Mouse (Mus musculus): ENCODE measurements around the gene Rdh14. TPM values are rescaled to one million over a fixed set of nuclear protein-coding genes. Genes with fewer than 3 reads are reported as not detected.
A peak's percentile ranks its signal among the peaks of the same experiment; 100 is the strongest.

Rdh14 gene
- 43.5 and 43.9 TPM in 2 replicates for polyA plus RNA-seq (2015; fragmentation: Nextera tagmentation; extraction: Ambion mirVana)

DNA sequence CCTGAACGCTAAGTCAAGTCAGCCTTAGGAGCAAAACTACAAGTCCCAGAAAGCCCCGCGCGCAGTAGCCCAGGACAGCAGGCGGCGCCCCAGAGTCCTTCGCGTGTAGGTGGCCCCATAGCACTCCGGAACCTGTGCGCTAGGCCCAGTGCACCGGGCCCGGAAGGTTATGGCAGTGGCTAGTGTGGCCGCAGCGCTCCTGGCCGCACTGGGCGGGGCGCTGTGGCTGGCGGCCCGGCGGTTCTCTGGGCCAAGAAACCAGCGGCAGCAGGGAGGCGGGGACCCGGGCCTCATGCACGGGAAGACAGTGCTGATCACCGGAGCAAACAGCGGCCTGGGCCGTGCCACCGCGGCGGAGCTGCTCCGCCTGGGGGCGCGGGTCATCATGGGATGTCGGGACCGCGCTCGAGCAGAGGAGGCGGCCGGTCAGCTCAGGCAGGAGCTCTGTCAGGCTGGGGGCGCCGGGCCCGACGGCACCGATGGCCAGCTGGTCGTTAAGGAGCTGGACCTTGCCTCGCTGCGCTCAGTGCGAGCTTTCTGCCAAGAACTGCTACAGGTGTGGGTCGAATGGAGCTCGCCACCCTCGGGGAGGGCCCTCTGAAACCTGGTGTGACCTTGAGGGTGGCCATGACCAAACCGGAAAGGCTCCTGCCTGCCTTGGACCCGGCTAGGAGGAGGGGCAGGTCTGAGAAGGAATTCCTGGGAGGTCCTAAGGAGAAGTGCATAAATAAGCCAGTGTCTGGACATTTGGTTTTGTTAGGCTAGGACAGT, at the start of gene Rdh14:
Gene Rdh14, plus strand, starts transcription at position 102 of the 771 bp plus-strand sequence.
- under 1% methylated on average over 50 of the region's 53 CpGs for WGBS
- Histone ChIP-seq H3K4me2 (replicated peaks) (peak within 1 kb of the TSS; percentile 65), H3K4me3 (replicated peaks) (peak within 1 kb of the TSS; percentile 85), H3K27me3 (replicated peaks) (no peaks in the 10 kb centered on the region), H3K9me3 (no peaks in the 10 kb centered on the region), H3K36me3 (no peaks in the 10 kb centered on the region), H3K27ac (peak within 1 kb of the TSS; percentile 94), H3K9ac (peak within 1 kb of the TSS; percentile 95), H3K4me1 (replicated peaks) (no peaks in the 10 kb centered on the region; the same call in 1 of the 2 replicates)
- ATAC-seq, result peak; percentile 98

DNA sequence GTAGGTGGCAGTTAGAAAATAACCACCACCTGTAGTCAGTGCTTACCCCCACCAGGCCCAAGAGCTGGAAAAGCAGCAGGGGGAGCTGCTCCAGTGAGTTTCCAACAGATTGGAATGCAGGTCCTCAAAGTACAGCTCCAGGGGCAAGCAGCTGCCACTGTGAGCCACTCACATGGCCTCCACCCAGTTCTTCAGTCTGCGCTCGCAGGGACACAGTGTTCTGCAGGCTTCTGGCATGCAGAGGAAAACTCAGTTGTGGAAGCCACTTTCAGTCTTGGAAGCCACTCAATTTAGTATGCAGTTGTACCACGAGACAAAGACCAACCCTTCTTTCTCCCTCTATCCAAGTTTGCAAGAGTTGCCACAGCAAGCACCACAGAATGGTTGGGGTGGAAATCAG, 39.9 kb upstream of the Rdh14 start:
- H3K27ac ChIP-seq, result no peak overlapping the region
- no peak for ATAC-seq

DNA sequence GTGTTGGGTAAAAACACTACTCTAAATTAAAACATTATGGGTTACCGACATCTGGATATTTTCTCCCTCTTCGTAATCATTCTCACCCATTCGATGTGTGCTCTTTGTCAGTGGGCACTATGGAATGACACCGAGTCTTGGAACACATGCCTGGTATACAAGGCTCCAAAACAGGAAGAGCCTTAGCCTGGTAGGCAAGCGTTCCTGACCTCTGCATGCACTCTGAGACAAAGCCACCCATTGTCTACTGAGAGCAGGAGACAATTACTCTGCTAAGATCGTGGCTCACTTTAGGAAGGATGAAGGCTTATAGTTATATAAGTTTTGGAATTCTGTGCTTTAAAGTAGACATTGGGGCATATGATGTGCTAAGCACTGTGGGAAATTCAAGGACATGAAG, 32.8 kb upstream of the Rdh14 start:
- 46% methylated on average over 6 of the region's 6 CpGs for WGBS
- H3K4me2 ChIP-seq (replicated peaks), result no peak overlapping the region
- no peak overlapping the region for H3K4me3 ChIP-seq (replicated peaks)
- no peak overlapping the region for H3K9ac ChIP-seq
- no peaks in the 10 kb centered on the region for H3K36me3 ChIP-seq
- no peaks in the 10 kb centered on the region for H3K9me3 ChIP-seq
- no peak for ATAC-seq
- no peaks in the 10 kb centered on the region for H3K27me3 ChIP-seq (replicated peaks)
- no peaks in the 10 kb centered on the region for H3K4me1 ChIP-seq (replicated peaks)
- H3K27ac ChIP-seq, result no peak overlapping the region

More for the DNA sequence above, 39.9 kb upstream of the Rdh14 start:
- Histone ChIP-seq H3K4me3 (replicated peaks) (no peak overlapping the region), H3K27me3 (replicated peaks) (no peaks in the 10 kb centered on the region), H3K36me3 (no peaks in the 10 kb centered on the region), H3K9ac (no peak overlapping the region), H3K4me1 (replicated peaks) (no peaks in the 10 kb centered on the region), H3K4me2 (replicated peaks) (no peak overlapping the region), H3K9me3 (no peaks in the 10 kb centered on the region)
- WGBS, result 76% methylated on average over 3 of the region's 3 CpGs

DNA sequence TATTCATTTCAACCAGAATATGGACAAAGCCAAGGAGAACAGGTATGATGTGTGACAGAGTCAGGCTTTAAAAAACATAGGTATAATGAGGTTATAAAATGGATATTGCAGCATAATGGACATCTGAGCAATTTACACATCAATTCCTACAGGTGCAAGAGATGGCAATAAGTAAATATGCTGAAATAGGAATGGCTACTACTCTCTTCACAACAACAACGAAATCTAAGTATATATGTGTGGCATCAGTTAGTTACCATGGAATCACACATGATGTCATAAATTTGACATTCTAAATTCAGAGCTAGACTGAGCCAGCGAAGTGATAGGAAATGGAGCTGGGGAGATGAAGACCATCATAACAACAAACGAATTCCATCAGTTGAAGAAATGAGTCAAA, 20.9 kb upstream of the Rdh14 start, which contains the start of gene Nt5c1b:
Gene Nt5c1b, plus strand, starts transcription at position 301 of the 400 bp plus-strand sequence.
- no peak within 1 kb of the TSS for H3K4me3 ChIP-seq (replicated peaks)
- H3K4me2 ChIP-seq (replicated peaks), result no peak within 1 kb of the TSS
- no peak for ATAC-seq
- no peaks in the 10 kb centered on the region for H3K27me3 ChIP-seq (replicated peaks)
- H3K36me3 ChIP-seq, result no peaks in the 10 kb centered on the region
- 76% methylated on average over 3 of the region's 3 CpGs for WGBS
- no peaks in the 10 kb centered on the region for H3K4me1 ChIP-seq (replicated peaks)
- H3K27ac ChIP-seq, result no peak within 1 kb of the TSS
- no peaks in the 10 kb centered on the region for H3K9me3 ChIP-seq
- no peak within 1 kb of the TSS for H3K9ac ChIP-seq

DNA sequence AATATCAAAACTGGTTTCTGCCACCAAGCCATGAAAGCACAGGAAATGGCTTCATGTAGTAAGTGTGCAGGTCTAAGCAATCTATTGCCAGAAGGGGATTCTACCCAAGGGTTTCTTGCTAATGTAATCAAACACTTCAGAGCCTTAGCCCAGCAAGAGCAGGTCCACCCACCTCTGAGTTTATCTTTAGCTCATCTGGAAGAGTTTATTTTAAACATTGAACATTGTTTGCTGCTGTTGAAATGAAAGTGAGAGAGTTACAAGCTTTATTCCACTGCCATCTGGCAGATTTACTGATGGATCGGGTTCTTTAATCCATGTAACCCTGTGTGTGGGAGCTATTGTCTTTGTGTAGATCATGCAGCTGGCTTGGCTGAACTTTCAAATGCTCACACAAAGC, 10.2 kb downstream of the Rdh14 start:
- WGBS, result 49% methylated on average over 1 of the region's 1 CpGs
- no peak overlapping the region for H3K27ac ChIP-seq

DNA sequence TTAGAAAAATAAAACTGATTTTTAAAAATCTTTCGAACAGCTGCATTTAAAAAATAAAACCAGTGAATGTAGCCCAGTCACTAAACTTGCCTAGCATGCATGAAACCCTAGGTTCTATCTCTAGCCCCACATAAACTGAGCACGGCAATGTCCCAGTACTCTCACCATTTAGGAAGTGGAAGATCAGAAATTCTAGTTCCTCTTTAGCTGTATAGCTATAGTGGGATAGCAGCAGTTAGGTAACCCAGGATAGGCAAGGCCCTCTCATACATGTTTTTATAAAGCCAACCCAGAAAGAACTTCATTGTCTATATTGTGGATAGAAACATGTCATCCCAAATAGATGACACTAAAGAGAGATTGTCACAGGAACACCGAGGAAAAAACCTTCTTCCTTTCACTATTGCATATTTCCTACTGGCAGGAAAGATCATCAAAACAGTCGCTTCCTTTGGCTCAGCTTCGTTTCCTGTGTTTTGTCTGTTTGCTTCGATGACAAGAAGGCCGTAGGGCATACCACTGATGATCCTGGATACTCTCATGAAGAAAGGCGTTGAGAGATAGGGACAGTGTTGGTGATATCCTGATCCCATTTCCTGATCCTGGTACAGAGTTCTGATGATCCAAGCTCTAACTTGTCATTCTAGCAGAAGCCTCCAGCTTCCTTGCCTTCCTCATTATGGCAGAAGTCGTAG, 12.0 kb downstream of the Rdh14 start:
- ATAC-seq, result no peak
- Histone ChIP-seq H3K4me2 (replicated peaks) (no peak overlapping the region), H3K4me3 (replicated peaks) (no peak overlapping the region), H3K36me3 (no peaks in the 10 kb centered on the region), H3K27ac (no peak overlapping the region), H3K4me1 (replicated peaks) (no peaks in the 10 kb centered on the region), H3K9ac (no peak overlapping the region), H3K9me3 (no peaks in the 10 kb centered on the region), H3K27me3 (replicated peaks) (no peaks in the 10 kb centered on the region)
- 67% methylated on average over 9 of the region's 9 CpGs for WGBS

More for the DNA sequence above, 10.2 kb downstream of the Rdh14 start:
- no peak overlapping the region for H3K9ac ChIP-seq
- H3K27me3 ChIP-seq (replicated peaks), result no peaks in the 10 kb centered on the region
- no peaks in the 10 kb centered on the region for H3K4me1 ChIP-seq (replicated peaks)
- H3K4me2 ChIP-seq (replicated peaks), result no peak overlapping the region
- H3K36me3 ChIP-seq, result no peaks in the 10 kb centered on the region
- no peak overlapping the region for H3K4me3 ChIP-seq (replicated peaks)
- no peak; the same call in 1 of the 2 replicates for ATAC-seq
- no peaks in the 10 kb centered on the region for H3K9me3 ChIP-seq

DNA sequence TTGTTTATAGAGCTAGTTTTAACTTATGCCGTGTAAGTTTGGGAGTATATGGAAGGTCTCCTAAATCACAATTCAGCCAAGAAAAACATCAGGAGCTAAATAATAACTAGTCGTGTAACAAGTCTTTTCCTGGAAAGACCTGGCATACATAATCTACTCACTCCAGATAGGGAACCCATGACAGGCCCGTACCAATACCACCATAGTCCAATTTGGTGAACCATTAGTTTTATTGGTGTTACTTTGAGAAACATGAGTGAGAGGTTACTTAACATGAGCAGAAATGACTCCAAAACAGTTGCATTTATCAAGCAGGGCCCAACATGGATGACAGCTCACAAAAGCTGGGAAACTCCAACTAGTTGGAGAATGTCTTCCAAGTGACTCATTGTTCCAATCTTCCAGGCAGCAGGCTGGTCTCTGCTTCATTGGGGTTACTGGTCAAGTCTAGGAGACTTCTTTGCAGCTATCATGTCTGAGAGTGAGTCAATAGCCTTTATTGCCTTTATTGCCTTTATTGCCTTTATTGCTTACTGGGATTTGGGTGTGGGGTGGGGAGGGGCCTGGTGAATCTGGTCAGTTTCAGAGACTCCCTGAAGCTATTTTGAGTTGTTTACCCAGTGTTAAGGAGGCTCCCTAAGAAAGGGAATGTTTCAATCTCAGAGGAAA, 20.1 kb downstream of the Rdh14 start:
- Histone ChIP-seq H3K36me3 (no peaks in the 10 kb centered on the region), H3K27ac (no peak overlapping the region), H3K27me3 (replicated peaks) (no peaks in the 10 kb centered on the region), H3K4me1 (replicated peaks) (no peaks in the 10 kb centered on the region), H3K9ac (no peak overlapping the region), H3K4me2 (replicated peaks) (no peak overlapping the region), H3K4me3 (replicated peaks) (no peak overlapping the region), H3K9me3 (no peaks in the 10 kb centered on the region)
- WGBS, result 71% methylated on average over 3 of the region's 3 CpGs
- peak; percentile 92 for ATAC-seq

DNA sequence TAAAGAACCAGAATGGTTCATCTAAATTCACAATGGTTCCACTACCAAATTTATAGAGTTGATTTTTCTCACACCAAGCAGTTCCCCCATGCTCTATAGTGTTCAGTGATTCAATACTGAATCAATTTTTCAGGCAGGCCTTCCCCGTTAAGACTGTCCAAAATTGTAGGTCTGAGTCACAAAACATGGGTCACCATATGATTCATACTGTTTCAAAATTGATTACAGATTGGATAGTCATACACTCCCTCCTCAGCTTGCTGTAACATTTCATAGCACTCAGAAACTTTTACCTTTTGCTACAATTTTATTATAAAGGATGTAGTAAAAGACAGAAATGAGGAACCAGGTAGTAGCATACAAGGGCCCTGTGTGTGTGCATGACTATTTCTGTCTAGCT, 20.9 kb downstream of the Rdh14 start:
- Histone ChIP-seq H3K27me3 (replicated peaks) (no peaks in the 10 kb centered on the region), H3K27ac (no peak overlapping the region), H3K4me1 (replicated peaks) (no peaks in the 10 kb centered on the region), H3K4me2 (replicated peaks) (no peak overlapping the region), H3K9ac (no peak overlapping the region), H3K4me3 (replicated peaks) (no peak overlapping the region), H3K36me3 (no peaks in the 10 kb centered on the region), H3K9me3 (no peaks in the 10 kb centered on the region)
- WGBS, result 75% methylated on average over 1 of the region's 1 CpGs
- ATAC-seq, result no peak; the same call in 1 of the 2 replicates

DNA sequence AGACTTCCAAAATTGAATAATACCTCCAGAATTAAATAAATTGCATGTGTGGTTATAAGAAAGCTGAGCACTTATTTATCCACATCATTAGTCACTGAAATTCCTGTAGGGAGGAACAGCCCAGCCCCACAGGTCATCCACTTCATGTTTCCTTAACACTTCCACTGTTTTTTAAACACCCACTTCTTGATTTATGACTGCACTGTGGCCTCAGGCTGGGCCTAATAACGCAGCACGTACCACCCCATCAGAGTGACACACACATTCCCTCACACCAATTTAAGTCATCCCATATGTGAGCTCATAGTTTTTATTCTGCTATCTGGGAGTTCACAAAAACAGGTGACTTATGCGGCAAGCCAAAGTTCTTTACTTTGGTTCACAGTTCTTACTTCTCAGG, 31.8 kb downstream of the Rdh14 start:
- Histone ChIP-seq H3K9ac (no peak overlapping the region), H3K4me3 (replicated peaks) (no peak overlapping the region), H3K4me2 (replicated peaks) (no peak overlapping the region), H3K36me3 (no peaks in the 10 kb centered on the region), H3K9me3 (no peaks in the 10 kb centered on the region), H3K27ac (no peak overlapping the region), H3K4me1 (replicated peaks) (no peaks in the 10 kb centered on the region), H3K27me3 (replicated peaks) (no peaks in the 10 kb centered on the region)
- WGBS, result 36% methylated on average over 3 of the region's 3 CpGs
- ATAC-seq, result no peak

DNA sequence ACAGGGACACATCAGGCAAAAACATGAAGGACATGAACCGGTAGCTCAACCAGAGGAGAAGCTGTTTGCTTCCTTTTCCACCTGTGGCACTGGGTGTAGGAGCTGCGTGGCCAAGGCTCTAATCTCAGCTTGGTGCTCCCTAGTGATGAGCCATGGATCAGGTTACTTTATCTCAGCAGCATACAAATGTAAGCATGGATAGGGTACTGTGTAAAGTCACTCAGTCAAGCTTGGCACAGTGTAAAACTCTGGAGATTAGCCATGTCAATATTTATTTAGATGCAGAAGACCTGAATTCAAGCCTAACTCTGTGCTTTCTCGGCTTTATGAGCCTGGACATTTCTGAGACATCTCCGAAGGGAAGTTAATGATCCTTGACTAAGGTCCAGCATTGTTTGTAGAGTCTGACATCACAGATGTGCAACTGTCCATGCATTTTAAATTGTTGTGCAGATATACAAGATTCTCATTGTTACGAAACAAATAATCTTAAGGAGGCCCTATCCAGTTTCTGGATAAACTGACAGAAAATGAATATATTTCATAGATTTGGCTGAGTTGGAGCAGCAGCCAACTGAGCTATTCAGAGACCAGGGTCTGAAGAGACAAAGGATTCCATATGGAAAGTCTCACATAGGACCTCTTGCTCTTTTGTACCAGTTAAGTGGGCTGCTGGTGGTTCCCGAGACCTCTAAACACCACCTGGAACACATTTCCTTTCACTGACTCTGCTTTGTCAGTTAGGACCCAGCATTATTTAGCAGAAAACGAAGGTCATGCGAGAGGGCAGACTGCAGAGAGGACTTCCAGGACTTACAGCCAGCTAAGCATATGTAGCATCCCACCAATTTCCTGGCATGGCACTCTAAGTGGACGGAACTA, 35.7 kb downstream of the Rdh14 start:
- Histone ChIP-seq H3K36me3 (no peaks in the 10 kb centered on the region), H3K9ac (no peak overlapping the region), H3K27ac (no peak overlapping the region), H3K27me3 (replicated peaks) (no peaks in the 10 kb centered on the region), H3K9me3 (no peaks in the 10 kb centered on the region), H3K4me1 (replicated peaks) (no peaks in the 10 kb centered on the region), H3K4me2 (replicated peaks) (no peak overlapping the region), H3K4me3 (replicated peaks) (no peak overlapping the region)
- 61% methylated on average over 9 of the region's 9 CpGs for WGBS
- ATAC-seq, result no peak

DNA sequence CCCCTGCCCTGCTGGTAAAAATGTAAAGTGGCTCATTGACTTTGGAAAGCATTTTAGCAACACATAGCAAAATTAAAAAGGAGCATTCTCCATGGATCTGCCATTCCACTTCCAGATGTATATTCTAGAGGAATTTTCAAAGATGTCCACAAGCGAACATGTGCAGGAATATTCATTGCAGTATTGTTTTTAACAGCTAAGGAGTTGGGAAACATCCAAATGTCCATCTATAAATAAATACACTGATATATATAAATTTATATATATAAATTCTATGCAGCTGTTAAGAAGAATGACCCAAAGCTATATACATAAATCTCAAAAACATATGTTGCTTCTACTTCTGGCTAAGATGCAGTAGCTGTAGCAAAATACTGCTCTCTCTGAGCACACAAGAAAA, 40.4 kb downstream of the Rdh14 start:
- H3K4me1 ChIP-seq (replicated peaks), result no peaks in the 10 kb centered on the region
- ATAC-seq, result no peak
- 65% methylated on average over 1 of the region's 1 CpGs for WGBS
- no peak overlapping the region for H3K4me2 ChIP-seq (replicated peaks)
- no peaks in the 10 kb centered on the region for H3K36me3 ChIP-seq
- H3K4me3 ChIP-seq (replicated peaks), result no peak overlapping the region
- no peaks in the 10 kb centered on the region for H3K27me3 ChIP-seq (replicated peaks)
- no peaks in the 10 kb centered on the region for H3K9me3 ChIP-seq
- no peak overlapping the region for H3K9ac ChIP-seq
- H3K27ac ChIP-seq, result no peak overlapping the region
